Mouse (Mus musculus) hindbrain, embryonic 10.5 days (tissue): Measurements from ENCODE around the gene Taf1a. TPM values are rescaled to one million over a fixed set of nuclear protein-coding genes. Genes with fewer than 3 reads are reported as not detected.
A peak's percentile ranks its signal among the peaks of the same experiment; 100 is the strongest.
"Not testable (repeated sequence)": the region's sequence is repeated elsewhere in the genome, so short reads cannot be mapped to it uniquely, and the experiment has no call there.

ENCODE experiments used
- DNase-seq: peaks from one replicate; pipeline ENCODE4 v3.0.0-alpha.2; 2017; ENCODE audit warnings: low spot score
- H3K27ac ChIP-seq: fragments of 300-500 bp; sonication (generic); 2 replicates; pipeline ENCODE4 v1.5.1; 2016; ENCODE audit warnings: mild to moderate bottlenecking, moderate library complexity
- H3K27me3 ChIP-seq: fragments of 300-500 bp; sonication (generic); 2 replicates; pipeline ENCODE4 v1.6.1; 2016; ENCODE audit warnings: mild to moderate bottlenecking; ENCODE audit not compliant: poor library complexity, insufficient read depth, severe bottlenecking
- H3K36me3 ChIP-seq: fragments of 300-500 bp; sonication (generic); 2 replicates; pipeline ENCODE4 v1.6.1; 2016; ENCODE audit warnings: mild to moderate bottlenecking, moderate library complexity
- H3K4me1 ChIP-seq: fragments of 300-500 bp; sonication (generic); replicated peaks from 2 replicates; pipeline ENCODE4 v1.6.1; 2016; ENCODE audit warnings: mild to moderate bottlenecking
- H3K4me3 ChIP-seq: fragments of 300-500 bp; sonication (generic); 2 replicates; pipeline ENCODE4 v1.5.1; 2016; ENCODE audit warnings: mild to moderate bottlenecking, moderate library complexity
- H3K9me3 ChIP-seq: fragments of 300-500 bp; sonication (generic); 2 replicates; pipeline ENCODE4 v1.6.1; 2016; ENCODE audit warnings: mild to moderate bottlenecking, moderate library complexity
- WGBS: fragments of 180-500 bp; shearing (Covaris S2); methylation state at CpG from one replicate; pipeline ENCODE4 v1.1.7; 2016; 5-methylcytosine and 5-hydroxymethylcytosine counted together
- polyA plus RNA-seq: library from polyadenylated mRNA; unstranded; fragments of >200 nt; fragmentation: Nextera tagmentation; extraction: Ambion mirVana; gene quantifications from 2 replicates; pipeline ENCODE4 v1.2.1, GENCODE M21; 2016

Gene Taf1a
- polyA plus RNA-seq, 1 experiment from 2014 or later: 16.3 TPM

DNA sequence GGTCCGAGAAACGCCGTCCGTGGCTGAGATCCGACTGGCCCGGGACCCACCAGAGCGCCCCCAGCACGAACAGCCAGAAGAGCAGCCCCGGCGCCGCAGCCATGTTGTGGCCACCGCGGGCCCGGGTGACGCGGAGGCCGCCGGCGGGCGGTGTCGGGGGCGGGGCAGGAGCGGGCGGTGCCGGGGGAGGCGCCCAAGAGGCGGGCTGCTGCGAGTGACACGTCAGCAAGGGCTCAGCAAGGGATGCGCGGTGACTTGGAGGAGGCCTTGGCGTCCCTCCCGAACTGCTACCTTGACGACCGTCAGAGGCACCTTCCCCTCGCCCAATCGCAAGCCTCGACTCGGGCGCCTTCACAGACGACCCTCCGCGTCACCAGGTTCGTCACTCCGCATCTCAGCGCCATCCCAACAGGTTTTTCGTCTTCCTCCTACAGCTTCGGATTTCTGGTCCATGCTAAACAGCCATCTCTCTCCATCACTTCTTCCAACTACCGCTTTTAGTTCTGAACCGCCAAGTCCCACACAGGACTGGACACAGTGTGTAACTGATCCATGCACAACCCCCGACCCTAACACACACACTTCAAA lies 19.3 kb upstream of the Taf1a start, which contains the start of gene Mia3:
Gene Mia3, minus strand, starts transcription at position 127 of the 588 bp plus-strand sequence.
- peak; percentile 93 for DNase-seq
- Histone ChIP-seq H3K27me3 (no peaks in the 10 kb centered on the region), H3K4me1 (peaks cover 23% of the 10 kb centered on the region), H3K27ac (peak within 1 kb of the TSS; percentile 93), H3K36me3 (peaks cover 16% of the 10 kb centered on the region), H3K9me3 (peaks cover under 1% of the 10 kb centered on the region; the same call in 1 of the 2 replicates), H3K4me3 (peak within 1 kb of the TSS; percentile 97)
- under 1% methylated on average over 51 of the region's 51 CpGs for WGBS

DNA sequence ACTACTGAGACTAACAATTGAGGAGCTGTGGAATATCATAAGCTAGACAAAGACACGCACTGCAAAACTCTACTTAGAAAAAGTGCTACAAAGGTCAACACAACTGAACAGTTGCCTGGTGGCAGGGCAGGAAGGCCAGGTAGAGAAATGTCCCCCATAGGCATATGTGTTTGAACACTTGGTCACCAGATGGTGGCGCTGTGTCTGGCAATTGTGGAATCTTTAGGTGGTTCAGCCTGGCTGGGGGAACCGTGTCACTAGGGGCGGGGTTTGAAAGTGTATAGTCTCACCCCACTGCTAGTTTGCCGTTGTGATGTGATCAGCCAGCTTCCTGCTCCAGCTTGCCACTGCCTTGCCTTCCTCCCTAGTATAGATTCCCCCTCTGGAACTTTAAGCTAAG lies 14.1 kb upstream of the Taf1a start:
- H3K9me3 ChIP-seq: peaks cover 6% of the 10 kb centered on the region
- H3K4me1 ChIP-seq: peaks cover 6% of the 10 kb centered on the region
- WGBS: 79% methylated on average over 5 of the region's 5 CpGs
- H3K36me3 ChIP-seq: no peaks in the 10 kb centered on the region
- no peak for DNase-seq
- no peak overlapping the region for H3K27ac ChIP-seq
- no peak overlapping the region for H3K4me3 ChIP-seq
- no peaks in the 10 kb centered on the region for H3K27me3 ChIP-seq

DNA sequence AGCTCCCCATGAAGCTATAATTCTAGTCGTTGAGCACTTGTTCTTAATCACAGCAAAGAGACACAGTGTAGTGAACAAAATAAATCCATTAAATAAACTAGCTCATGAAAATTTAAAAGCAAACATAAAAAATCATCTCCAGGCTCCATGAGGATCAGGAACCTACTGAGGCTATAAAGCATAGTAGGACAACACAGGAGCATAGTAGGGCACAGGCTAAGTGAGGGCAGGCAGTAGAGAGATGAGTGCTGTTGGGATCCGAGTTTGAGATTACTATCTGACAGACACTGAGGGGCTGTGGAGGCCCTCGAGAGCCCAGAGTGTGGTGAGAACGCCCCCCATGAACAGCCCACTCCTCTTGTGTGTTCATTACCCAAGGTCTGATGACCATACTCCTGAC lies 11.7 kb upstream of the Taf1a start:
- Histone ChIP-seq H3K36me3 (no peaks in the 10 kb centered on the region), H3K27me3 (0 out of 2 replicates have a peak, but pooled peaks cover 2% of the 10 kb centered on the region), H3K4me1 (no peaks in the 10 kb centered on the region), H3K27ac (no peak overlapping the region), H3K4me3 (no peak overlapping the region), H3K9me3 (peaks cover 6% of the 10 kb centered on the region)
- 77% methylated on average over 4 of the region's 4 CpGs for WGBS
- no peak for DNase-seq

DNA sequence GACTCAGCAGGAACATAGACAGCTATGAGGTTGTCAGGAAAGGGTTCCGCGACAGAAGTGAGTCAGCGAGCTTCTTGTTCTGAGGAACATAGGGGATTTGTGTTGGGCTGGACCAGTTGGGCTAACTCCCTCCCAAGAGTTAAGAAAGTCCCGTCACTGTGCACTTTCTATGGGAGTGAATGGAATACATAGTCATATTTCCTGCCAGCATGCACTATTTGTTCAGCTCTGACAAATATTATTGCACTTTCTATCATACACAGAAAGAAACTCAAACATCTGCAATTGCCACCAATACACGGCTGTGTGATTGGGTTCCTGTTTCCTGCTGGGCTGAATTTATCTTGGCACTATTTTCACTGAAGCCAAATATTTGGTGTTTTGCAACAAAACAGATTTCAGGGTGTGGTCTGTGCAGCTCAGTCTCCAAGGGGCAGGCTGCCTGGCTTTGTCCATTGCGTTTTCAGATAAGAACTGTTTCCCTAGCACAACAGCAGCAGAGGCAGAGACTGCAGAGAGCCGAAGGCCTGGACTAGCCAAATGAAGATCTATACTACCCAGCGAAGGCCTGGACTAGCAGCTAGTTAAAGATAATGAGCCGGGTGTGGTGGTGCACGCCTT lies 10.3 kb upstream of the Taf1a start:
- Histone ChIP-seq H3K36me3 (no peaks in the 10 kb centered on the region), H3K27ac (no peak overlapping the region), H3K9me3 (peaks cover 6% of the 10 kb centered on the region), H3K27me3 (0 out of 2 replicates have a peak, but pooled peaks cover 2% of the 10 kb centered on the region), H3K4me3 (no peak overlapping the region), H3K4me1 (no peaks in the 10 kb centered on the region)
- WGBS: 88% methylated on average over 10 of the region's 10 CpGs
- DNase-seq: no peak

DNA sequence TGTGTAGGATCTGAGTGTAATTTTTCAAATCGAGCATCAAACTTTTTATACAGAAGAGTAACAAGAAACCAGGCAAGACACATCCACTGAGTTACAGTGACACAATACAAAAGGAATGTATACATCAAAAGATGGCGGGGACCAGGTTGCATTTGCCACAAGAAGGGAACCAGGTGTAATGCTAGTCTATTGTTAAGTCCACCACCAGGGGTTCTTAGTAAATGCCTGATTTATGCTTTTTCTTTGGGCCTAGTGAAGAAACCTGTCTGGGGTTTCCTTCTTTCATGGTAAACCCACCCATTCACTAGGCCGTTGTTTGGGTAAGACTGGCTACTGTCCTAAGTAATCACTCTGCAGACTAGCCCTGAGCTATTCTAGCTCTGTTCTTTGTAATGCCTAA lies 9.4 kb upstream of the Taf1a start:
- H3K27ac ChIP-seq, H3K9me3 ChIP-seq, DNase-seq, H3K4me3 ChIP-seq, H3K4me1 ChIP-seq, H3K36me3 ChIP-seq, H3K27me3 ChIP-seq: not testable (repeated sequence)
- WGBS: 90% methylated on average over 3 of the region's 3 CpGs

DNA sequence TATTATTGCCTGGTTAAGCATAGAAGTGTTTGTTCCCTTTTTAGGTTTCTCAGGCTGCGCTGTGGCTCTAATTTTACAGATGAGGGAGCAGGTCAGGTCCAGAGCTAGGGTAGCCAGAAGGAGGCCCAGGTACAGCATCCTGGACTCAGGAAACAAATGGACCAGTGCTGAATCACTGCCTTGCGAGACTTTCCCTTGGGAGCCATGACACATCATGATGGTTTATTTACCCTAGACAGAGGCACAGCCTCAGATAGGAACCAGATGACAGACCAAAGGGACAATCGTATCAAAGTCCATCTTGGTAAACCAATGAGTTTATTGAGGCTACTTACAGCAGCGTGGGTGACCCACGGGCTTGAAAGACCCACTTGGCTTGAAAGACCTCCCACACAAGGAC lies 7.0 kb upstream of the Taf1a start:
- no peaks in the 10 kb centered on the region for H3K36me3 ChIP-seq
- no peak for DNase-seq
- H3K27me3 ChIP-seq: peaks cover 14% of the 10 kb centered on the region; the same call in 1 of the 2 replicates
- 79% methylated on average over 5 of the region's 5 CpGs for WGBS
- H3K27ac ChIP-seq: no peak overlapping the region
- H3K4me3 ChIP-seq: no peak overlapping the region
- no peaks in the 10 kb centered on the region for H3K9me3 ChIP-seq
- H3K4me1 ChIP-seq: no peaks in the 10 kb centered on the region

DNA sequence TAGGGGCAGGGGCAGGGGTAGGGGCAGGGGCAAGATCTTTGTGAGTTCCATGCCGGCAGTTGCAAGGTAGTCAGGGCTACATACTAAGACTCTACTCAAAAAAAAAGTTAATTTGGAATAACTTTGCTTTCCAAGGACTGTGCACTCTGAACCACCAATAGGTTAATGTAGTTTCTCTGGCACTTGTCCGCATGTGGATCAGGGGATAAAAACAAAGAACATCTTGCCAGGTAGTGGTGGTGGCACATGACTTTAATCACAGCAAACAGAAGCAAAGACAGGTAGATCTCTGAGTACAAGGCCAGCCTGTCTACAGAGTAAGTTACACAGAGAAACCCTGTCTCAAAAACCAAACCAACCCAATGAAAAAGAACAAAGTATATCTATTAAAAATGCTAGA lies 6.2 kb upstream of the Taf1a start:
- H3K27ac ChIP-seq: no peak overlapping the region
- H3K27me3 ChIP-seq: peaks cover 18% of the 10 kb centered on the region; the same call in 1 of the 2 replicates
- 83% methylated on average over 2 of the region's 2 CpGs for WGBS
- no peak overlapping the region for H3K4me3 ChIP-seq
- no peaks in the 10 kb centered on the region for H3K4me1 ChIP-seq
- H3K9me3 ChIP-seq: no peaks in the 10 kb centered on the region
- no peak for DNase-seq
- no peaks in the 10 kb centered on the region for H3K36me3 ChIP-seq

DNA sequence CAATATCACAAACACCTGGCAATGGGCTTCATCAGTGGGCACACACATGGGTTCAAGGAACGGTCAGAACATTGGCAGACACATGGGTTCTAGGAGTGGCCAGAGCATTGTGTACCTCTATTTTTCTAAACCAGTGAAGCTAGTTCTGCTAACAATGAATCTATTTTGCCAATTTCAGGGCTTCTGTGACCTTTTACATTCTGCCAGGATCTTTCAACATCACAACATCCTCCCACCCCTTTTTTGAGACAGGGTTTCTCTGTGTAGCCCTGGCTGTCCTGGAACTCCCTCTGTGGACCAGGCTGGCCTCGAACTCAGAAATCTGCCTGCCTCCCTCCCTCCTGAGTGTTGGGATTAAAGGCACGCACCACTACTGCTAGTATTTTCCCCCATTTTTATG lies 1.4 kb upstream of the Taf1a start:
- 89% methylated on average over 3 of the region's 3 CpGs for WGBS
- not testable (repeated sequence) for DNase-seq, H3K4me3 ChIP-seq, H3K9me3 ChIP-seq, H3K27ac ChIP-seq
- peaks cover 16% of the 10 kb centered on the region for H3K36me3 ChIP-seq
- H3K4me1 ChIP-seq: peaks cover 13% of the 10 kb centered on the region
- H3K27me3 ChIP-seq: peaks cover 16% of the 10 kb centered on the region; the same call in 1 of the 2 replicates

DNA sequence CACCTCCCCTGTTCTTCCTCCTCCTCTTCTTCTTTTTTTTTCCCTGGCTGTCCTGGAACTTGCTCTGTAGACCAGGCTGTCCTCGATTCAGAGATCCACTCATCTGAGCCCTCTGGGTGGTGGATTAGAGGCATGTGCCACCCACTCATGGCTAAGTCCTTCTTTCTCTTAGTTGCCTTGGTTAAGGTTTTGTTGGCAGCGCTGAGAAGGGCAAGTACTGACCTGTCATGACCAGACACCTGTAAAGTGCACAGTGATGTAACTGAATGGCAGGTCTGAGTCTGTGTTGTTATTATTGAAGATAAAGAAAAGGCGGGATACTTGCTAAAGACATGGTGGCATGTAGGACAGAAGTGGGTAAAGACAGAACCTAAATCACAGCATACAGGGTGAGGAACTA lies 14.6 kb downstream of the Taf1a start:
- WGBS: 92% methylated on average over 3 of the region's 3 CpGs

DNA sequence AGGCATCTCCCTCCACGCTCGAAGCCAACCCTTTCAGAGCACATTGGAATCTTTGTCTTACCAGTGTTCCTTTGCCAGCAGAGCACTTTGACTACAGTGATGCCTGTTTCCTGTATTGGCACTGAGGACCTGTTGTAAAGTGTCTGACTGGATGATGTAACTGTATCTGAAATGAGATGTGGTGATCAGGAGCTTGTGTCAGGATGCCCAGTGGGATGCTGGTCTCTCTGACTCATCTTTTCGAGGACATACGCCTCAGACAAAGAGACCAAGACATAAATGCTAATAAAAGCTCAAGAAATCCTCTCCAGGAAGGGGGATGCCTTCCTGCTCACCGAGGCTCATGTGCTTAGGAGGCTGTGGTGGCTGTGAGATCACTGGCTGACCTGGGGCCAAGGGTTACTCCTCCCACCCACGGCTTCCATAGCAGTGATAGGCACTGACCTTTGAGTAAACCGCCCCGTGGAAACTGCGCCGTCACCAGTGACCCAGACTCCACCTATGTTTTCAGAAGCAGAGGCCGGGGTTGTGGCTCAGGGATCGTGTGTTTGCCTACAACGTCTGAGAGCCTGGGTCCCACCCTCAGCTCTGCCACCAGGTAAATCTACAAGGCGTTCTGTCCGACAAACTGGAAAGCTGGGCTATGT lies 25.4 kb downstream of the Taf1a start:
- Histone ChIP-seq H3K4me1 (no peaks in the 10 kb centered on the region), H3K36me3 (peaks cover 34% of the 10 kb centered on the region), H3K27ac (no peak overlapping the region), H3K27me3 (no peaks in the 10 kb centered on the region), H3K4me3 (no peak overlapping the region), H3K9me3 (no peaks in the 10 kb centered on the region)
- 89% methylated on average over 15 of the region's 15 CpGs for WGBS
- DNase-seq: no peak

More for the DNA sequence above, 14.6 kb downstream of the Taf1a start:
- no peak overlapping the region for H3K27ac ChIP-seq
- no peak for DNase-seq
- no peaks in the 10 kb centered on the region for H3K9me3 ChIP-seq
- no peak overlapping the region for H3K4me3 ChIP-seq
- H3K27me3 ChIP-seq: no peaks in the 10 kb centered on the region
- peaks cover 76% of the 10 kb centered on the region for H3K36me3 ChIP-seq
- no peaks in the 10 kb centered on the region for H3K4me1 ChIP-seq

DNA sequence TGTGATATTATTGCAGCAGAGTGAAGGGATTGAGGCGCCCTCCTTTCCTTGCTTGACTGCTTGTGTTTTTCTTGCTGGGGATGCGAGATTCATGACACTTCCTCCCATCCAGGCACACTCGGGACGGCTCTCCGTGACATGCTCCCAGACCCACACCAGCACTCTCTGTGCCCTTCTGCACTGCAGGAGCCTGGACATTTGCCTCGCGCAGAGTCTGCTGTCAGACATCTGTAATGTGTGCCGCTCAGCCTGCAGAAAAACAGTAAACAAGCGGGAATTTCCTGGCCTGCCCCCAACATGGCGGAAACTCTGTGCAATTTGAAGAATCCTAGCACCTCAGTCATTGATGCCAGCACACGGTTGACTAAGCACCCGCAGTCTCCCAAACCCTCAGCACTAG lies 29.1 kb downstream of the Taf1a start, which contains the start of gene Hhipl2:
Gene Hhipl2, plus strand, starts transcription at position 343 of the 400 bp plus-strand sequence.
- DNase-seq: no peak
- Histone ChIP-seq H3K9me3 (no peaks in the 10 kb centered on the region), H3K4me3 (no peak within 1 kb of the TSS), H3K36me3 (no peaks in the 10 kb centered on the region), H3K4me1 (no peaks in the 10 kb centered on the region), H3K27me3 (no peaks in the 10 kb centered on the region), H3K27ac (no peak within 1 kb of the TSS)
- WGBS: 79% methylated on average over 12 of the region's 12 CpGs

DNA sequence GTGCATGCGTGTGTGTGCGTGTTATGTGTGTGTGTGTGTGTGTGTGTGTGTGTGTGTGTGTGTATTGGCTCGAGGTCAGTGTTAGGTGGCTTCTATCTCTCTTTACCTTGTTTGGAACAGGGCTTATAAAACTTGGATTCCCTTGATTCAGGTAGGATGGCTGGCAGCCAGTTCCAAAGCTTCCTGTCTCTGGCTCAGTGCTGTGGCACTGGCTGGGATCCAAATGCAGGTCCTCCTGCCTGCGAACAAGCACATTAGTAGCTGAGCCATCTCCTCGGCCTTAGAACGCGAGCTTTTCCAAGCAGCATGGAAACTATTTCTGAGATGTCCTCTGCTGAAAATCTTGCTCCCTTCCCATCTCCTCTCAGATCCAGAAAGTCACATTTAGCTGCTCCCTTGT lies 31.0 kb downstream of the Taf1a start:
- Histone ChIP-seq H3K4me3 (no peak overlapping the region), H3K4me1 (no peaks in the 10 kb centered on the region), H3K27ac (no peak overlapping the region), H3K27me3 (no peaks in the 10 kb centered on the region), H3K36me3 (no peaks in the 10 kb centered on the region), H3K9me3 (no peaks in the 10 kb centered on the region)
- WGBS: 91% methylated on average over 7 of the region's 7 CpGs
- DNase-seq: no peak

DNA sequence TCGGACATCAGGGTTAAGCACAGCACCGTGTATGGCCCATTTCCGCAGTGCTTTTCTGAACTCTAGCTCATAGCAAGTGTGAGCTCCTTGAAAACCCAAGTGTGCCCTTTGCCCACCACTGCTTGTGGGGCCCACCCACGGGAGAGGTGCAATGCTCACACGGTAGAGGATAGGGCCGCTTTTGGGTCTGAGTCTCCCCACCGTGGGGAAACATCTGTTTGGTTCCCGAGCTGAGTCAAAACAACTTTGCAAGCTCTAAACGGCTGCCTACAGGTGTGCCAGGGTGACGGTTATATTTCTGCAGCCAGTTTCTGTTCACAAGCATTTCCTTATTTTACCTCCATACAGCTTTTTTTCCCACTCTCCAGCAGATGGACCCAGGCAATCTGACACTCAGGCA lies 31.5 kb downstream of the Taf1a start:
- Histone ChIP-seq H3K9me3 (no peaks in the 10 kb centered on the region), H3K4me3 (no peak overlapping the region), H3K27ac (no peak overlapping the region), H3K27me3 (no peaks in the 10 kb centered on the region), H3K4me1 (no peaks in the 10 kb centered on the region), H3K36me3 (no peaks in the 10 kb centered on the region)
- WGBS: 90% methylated on average over 10 of the region's 10 CpGs
- no peak for DNase-seq
